Mouse (Mus musculus) liver, postnatal 0 days (tissue): ENCODE results near the gene Ubald1.

ENCODE experiments used
- CTCF ChIP-seq: sonication (generic); IDR thresholded peaks from 2 replicates; pipeline ENCODE4 v1.5.1; 2016; ENCODE audit warnings: antibody characterized with exemption, low read depth
- EP300 ChIP-seq: IDR thresholded peaks from 2 replicates; pipeline ENCODE4 v1.6.1; 2016; ENCODE audit warnings: antibody characterized with exemption, low read depth, mild to moderate bottlenecking

DNA sequence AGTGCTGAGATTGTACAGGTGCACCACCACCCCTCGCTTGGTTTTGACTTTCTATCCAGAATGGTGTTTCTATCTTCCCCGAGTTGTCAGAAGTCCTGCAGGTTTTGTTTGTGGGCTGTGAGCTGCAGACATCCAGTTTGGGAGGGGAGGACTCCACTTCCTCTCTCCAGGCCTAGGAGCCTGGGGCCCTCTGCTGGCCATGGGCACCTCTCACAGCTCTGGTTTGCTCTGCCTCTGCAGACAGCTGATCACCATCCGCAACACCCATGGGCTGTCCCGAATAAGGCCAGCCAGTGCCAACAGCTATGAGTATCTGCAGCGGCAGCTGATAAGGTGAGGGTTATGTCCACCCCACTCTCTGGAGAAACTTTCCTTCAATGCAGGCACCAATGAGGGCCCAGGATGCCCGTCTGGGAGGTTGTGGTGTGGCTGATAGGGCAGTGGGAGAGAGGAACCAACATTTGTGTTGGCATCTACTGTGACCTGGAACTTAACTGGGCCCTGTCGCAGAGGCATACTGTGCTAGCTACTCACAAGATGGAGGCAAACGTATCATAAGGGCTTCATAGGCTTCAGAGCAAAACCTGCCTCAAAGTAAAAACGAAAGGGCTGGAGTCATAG is 17.1 kb downstream of the Ubald1 start:
- peak; percentile 93 for TF ChIP-seq CTCF
- no peak for TF ChIP-seq EP300
